Mouse (Mus musculus): ENCODE data around the gene Ybx1.

GRCm38 (mm10) chr4:119320131-119320830 lies 25.9 kb upstream of the Ybx1 start, which contains the start of gene Ppih:
- peak; percentile 71 for TF ChIP-seq POLR2A (IDR thresholded peaks at IDR 0.05; ENCODE audit: insufficient read length, low read depth)
- TF ChIP-seq E2F4 (IDR thresholded peaks at IDR 0.05; ENCODE audit: insufficient read depth) = peak; percentile 18
